Mouse (Mus musculus) adrenal gland (tissue): ENCODE measurements around the gene Ssh2.

Experiments
- intact Hi-C: fragments of 180-260 bp; cut with DNase I; formaldehyde crosslinking; loops from one replicate; pipeline ENCODE4 v1.15.1; 2025

The Ssh2 gene

DNA sequence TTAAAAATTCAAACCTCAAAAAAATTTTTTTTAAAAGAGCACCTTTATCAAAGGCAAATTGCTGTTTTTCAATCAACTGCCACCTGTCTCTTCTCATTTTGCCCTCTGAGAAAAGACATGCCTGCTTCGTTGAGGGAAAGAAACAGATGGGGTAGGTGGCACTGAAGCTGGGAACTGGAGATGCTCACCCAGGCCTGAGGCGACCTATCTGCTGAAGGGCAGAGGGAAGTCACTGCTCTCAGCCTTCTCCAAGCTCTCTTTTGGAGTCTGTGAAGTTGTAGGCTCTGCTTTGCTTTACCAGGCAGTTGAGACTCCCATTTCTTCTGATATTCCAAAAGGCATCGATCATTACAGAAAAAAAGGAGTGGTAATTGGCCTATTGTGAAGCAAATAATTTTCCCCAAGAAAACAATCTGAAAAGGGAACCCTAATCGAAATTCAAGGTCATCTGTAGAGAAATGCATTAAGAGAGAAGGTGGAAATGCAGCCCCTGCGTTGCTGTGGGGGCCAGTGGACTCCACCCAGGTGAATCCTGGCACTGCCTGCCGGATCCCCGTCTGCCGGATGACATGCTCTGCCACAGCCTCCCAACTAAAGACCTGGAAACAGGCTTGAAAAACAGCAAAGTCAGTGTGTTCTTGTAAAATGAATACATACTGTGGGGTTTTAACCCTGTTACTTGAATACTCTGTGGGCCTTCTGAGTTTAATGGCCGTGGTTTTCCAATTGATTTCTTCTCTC lies 239.9 kb downstream of the Ssh2 start:
- intact Hi-C loops, result no loop called here

DNA sequence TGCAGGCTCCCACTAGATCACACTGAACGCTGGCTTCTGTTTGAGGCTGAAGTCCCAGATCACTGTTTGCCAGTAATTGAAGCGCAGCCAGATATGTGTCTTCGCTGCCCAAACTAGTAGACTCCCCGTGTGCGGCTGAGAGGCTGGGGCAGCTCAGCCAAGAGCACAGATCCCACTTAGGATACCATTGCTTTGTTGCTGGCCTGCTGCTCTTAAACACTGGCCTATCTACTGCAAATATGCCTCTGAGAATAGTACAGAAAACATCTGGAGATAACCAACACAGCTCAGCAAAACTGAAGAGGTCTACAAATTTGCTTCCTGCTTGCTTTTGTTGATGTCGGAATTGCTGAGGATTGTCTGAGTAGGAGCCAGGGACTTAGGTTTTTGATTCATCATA lies 240.8 kb downstream of the Ssh2 start:
- intact Hi-C loops, result no loop called here

DNA sequence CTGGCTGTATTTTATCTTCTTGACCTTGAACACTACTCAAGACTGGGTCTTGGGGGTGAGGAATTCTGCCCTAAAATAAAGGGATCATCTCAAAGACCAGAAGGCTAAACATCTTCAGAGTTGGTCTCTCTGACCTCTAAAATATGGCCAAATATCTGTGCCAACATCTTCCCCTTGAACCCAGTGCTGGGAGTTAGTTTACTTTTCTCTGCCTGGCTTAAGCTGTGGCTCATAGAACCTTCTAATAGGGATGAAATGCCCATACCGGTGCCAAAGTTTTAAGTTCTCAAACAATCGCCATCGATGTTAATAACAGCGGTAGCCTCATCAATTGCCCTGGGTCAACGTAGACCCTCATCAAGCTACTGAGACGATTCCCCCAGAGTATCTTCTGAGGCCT lies 245.8 kb downstream of the Ssh2 start:
- intact Hi-C loops, result no loop called here

DNA sequence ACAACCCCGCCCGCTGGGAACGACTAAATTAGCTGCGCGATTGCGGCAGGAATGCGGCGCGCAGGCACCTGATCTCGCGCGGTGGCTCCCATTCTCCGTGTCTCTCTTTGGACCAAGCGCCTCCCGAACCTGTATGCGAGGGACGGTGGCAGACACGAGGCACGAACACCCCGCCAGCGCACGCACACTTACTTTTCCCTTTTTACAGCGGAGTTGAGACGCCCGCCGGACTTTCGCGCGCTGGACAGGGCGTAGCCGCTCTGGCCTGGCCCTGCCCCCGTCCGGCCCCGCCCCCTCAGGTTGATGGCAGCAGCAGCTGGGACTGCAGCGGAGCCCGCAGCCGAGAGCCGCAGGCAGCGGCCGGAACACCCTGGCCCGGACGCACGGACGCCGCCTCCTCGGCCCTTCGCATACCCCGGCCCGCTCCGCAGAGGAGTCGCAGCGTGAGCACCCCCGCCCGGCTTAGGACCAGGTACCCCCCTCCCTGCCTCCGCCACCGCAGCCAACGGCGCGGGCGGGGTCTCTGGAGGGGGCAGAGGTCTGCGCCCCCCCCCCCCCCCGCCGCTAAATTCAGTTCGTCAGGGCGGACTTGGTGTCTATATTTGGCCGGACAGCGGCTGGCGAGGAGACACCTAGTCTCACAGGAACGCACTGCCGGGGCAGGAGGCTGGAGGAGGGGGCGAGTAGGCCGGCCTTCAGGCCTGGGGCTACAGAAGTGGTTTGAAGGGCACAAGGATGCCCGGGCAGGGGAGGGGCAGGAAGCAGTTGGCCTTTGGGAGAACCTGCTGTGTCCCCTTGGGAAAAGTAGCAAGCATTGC lies 246.4 kb downstream of the Ssh2 start, which contains the start of gene Coro6:
TSS of gene Coro6 (plus strand) at position 129 of the 818 bp plus-strand sequence.
- intact Hi-C loops, result no loop called here

DNA sequence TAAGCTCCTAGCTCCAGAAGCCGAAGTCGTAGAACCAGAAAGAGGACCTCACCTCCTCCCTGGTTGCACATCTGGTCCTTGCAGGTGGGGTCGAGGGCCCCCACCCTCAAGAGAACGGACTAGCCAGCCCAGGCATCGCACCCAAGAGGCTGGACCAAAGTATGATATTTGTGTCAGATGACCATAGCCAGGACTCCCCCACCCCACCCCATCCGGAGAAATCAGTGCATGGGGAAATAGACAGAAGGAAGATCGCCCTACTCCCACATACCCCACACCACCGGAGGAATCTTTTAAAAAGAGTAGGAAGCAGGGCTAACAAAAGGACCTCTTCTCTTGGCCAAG lies 247.0 kb downstream of the Ssh2 start:
- intact Hi-C loops, result no loop called here

DNA sequence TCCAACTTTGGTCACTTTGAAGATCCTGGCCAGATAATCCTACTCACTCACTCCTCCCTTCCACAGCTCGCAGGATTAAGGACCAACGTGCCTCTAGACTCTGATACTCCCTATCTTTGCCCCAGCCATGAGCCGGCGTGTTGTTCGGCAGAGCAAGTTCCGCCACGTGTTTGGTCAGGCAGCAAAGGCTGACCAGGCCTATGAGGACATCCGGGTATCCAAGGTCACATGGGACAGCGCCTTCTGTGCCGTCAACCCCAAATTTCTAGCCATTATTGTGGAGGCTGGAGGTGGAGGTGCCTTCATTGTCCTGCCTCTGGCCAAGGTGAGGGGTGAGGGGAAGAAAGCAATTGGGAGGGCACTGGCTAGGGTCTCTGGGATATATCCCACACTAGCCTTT lies 247.7 kb downstream of the Ssh2 start:
- intact Hi-C loops, result no loop called here

DNA sequence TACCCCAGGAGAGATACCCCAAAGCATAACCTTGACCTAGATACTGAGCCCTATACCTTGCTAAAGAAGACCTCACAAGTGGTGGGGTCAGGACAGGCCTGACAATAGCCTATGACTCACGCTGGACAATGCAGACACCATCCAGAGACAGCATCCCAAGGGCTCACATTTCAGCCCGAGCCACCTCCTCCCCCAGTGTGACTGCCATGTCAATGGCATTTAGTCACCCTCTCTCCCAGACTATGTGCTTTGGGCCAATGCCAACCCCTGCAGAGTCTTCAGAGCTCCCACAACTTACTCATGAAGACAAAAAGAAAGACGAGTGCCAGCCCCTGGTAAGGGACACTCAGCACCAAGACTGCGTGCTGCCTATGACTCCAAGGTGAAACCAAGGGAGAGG lies 248.6 kb downstream of the Ssh2 start:
- intact Hi-C loops, result no loop called here

DNA sequence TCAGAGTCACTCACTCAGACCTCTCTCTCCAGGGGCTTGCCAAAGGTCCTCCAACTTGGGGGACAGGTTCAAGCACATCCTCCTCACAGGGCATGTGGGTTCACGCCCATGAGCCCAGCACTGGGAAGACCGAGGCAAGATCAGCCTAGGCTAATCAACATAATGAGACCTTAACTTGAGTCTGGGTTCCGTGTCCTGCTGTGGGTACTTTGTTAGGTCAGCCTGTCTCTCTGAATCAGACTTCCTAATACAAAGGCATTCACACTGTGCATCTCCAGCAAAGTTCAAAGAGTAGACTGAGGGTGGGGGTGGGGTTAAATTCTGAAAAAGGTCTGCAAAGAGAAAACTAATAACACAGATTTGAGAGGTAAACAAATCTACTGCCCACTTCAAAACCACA lies 249.0 kb downstream of the Ssh2 start:
- intact Hi-C loops, result no loop called here

DNA sequence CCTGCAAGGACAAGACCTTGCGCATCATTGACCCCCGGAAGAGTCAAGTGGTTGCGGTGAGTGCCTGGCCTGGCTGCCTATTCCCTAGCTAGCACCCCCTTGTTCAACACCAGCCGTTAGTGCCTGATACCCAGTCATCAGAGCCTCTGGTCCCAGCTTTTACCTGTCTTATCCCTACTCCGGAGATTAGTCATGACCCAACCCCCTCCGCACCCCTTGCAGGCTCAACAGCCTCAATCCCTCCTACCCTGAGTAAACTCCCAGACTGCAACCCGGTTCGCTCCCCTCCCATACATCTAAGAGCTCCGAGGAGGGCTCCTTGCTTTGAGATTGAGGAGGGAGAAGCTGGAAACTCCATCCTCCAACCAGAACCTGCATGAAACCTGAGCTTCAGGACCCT lies 250.5 kb downstream of the Ssh2 start:
- intact Hi-C loops, result no loop called here

DNA sequence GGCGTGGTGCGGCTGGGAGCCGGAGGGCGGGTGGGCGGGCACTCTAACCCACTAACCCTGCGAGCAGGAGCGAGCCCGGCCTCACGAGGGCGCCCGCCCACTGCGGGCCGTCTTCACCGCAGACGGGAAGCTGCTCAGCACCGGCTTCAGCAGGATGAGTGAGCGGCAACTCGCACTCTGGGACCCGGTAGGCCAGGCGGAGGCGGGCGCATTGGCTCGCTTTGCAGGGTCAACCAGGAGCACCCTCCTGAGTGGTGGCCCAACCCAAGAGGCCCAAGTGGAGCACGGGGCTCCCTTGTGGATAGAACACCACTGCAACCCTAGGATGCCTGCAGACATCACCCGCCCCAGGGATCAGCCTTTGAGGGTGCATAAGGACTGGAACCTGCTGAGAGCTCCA lies 251.1 kb downstream of the Ssh2 start:
- intact Hi-C loops, result no loop called here

DNA sequence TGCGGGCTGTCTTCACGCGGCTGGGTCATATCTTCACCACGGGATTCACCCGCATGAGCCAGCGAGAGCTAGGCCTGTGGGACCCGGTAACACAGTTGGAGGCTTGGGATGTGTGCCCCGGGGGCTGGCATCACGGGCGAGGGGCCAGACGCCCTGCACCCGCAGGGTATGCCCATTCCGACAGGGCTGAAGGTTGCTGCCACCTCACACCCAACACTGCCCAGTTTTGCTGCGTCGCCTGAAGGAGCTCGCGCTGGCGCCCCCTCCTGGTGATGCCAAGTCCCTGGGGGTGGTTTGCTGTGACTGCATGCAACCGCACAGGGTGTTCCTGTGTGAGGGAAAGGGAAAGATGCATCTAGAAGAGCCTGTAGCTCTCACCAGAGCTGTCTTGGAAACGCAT lies 251.7 kb downstream of the Ssh2 start:
- intact Hi-C loops, result no loop called here

DNA sequence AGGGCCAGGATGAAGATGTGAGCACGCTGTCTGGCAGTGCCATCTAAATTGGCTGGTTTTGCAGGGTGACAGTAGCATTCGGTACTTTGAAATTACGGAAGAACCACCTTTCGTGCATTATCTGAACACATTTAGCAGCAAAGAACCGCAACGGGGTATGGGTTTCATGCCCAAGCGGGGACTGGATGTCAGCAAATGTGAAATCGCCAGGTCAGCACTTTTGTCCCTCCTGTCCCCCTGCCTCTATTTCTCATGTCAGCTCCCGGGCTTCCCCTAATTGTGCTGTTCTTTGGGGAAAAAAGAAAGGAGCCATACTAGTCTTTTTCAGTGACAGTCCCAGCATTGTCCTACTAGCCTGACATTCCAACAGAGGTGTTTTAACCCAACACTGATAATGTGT lies 252.3 kb downstream of the Ssh2 start:
- intact Hi-C loops, result no loop called here

DNA sequence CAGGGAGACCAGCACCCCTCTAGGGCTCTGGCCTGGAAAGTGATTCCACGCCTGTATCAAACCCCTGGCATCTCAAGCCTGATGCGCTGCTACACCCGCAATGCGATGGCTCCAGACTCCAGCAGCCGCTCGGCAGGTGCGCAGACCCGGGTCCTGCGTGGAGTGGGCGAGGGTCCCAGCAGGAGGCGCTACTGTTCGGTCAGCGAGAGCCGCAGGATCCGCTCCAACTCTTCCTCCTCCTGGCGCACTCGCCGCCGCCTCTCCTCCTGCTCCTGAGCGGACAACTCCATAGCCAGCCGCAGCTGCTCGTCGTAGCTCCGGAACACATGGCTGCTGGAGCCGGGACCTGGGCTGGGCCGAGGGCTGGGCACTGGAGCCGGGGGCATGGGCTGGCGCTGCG lies 255.3 kb downstream of the Ssh2 start:
- intact Hi-C loops, result no loop called here

DNA sequence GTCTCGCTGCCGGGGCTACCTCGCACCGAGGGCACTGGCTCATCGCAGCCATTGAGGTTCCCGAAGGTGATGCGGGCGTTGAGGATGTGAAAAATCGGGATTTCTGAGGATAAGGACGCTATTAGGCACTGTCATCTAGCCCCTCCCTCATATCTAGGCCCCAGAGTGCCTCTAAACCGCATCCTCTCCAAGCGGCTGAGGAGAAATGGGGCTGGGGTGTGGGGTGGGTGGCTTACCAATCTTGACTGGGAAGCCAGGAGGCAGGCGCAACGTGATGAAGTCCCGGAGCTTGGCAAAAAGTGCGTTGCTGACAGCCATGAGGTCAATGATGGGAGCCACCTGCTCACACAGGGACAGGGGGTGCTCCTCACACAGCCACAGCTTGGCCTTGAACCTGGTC lies 256.7 kb downstream of the Ssh2 start:
- intact Hi-C loops, result no loop called here

DNA sequence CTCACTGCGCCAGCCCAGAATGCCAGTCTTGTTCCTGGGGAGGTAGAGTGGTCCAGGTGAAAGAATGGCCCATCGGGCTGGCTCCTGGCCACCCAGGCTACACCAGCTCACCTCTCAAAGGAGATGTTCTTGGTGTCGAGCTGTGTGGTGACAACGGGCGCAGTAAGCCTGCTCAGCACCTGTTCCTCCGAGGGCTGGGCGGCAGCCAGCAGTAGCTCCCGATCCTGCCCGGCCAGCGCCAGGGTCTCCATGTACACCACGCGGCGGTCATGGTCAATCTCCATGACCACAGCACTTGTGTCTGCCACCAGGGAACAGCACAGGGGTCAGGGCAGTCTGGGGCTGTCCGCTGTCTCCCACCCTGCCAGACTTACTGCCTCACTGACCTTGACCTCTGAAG lies 260.1 kb downstream of the Ssh2 start:
- intact Hi-C loops, result no loop called here

DNA sequence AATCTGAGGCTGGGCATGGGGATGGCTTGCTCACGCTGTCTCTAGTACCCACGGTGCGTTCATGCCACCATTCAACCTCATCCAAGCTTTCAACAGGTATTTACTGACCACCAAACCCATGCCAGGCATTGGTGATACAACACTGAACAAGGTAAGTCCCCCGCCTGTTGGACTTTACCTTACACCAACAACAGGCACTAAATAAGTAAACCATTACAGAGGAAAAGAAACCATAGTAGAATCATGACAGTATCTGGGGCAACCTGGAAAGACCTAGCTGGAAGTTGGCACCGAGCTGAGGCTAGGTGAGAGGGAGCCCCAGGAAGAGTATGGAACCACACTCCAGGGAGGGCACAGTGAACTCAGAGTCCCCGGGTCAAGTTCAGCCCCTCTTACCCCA lies 260.8 kb downstream of the Ssh2 start:
- intact Hi-C loops, result no loop called here

DNA sequence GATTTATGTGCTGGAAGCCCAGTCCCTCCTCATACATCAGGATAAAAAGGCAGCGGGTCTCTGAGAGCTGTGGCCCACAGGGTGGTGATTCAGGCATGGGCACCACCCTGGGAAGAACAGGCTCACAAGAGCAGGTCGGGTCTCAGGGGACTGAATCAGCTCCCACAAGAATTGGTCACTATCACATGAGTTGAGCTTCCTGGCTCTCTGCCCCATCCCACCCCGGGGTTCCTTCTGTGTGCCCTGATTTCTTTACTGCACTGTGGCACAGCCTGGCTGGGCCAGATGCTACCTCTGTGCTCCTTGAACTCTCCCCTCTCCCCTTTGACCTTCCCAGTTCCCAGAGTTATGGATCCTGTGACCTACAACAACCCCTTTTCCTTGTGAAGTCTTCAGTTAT lies 267.0 kb downstream of the Ssh2 start:
- intact Hi-C loops, result no loop called here

DNA sequence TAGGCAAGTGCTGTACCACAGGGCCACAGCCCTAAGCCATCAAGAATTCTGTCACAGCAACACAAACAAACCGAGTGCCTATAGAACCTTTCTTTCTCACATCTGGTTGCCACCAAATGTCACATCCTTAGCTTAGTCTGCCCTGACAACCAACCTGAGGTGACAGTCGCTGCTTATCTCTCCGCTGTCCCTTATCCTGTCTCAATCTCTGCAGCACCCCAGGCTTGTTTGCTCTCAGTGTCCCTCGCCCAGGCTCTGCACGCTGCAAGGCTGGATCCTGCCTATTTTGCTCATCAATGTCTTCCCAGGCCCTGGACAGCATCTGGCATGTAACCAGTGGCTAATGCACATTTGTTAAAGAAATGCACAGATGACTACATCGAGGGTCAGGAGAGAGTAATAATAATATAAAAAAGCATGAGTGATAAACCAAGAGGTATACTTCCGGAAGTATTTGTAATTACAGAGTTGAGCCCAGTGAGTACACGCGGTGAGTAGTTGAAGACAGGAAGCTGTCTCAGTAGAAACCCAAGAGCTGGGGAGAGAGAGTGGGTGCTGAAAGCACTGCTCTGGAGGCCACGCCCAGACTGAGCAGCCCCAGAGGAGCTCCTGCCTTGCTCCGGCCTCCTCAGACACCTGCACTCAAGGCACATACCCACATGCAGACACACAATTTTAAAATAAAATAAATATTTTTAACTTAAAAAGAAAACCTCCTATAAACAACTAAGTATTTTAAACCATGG lies 267.6 kb downstream of the Ssh2 start:
- intact Hi-C loops, result no loop called here

DNA sequence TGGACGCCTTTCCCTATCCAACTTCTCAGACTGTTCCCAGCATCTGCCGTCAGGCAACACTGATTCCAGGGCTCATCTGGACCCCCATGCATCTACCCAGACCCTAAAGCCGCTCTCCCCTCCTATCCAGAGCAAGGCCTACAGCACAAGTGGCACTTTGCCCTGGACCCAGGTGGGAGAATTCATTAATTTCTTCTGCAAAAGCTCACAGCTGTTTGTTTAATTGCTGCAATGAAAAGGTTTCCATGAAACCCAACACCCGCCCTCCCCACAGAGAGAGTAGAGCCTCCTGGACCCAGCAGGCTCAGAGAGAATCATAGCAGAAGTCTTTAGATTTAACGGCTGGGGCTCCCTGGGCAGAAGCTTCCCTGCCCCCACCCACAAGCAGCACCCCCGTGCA lies 269.1 kb downstream of the Ssh2 start:
- intact Hi-C loops, result no loop called here

DNA sequence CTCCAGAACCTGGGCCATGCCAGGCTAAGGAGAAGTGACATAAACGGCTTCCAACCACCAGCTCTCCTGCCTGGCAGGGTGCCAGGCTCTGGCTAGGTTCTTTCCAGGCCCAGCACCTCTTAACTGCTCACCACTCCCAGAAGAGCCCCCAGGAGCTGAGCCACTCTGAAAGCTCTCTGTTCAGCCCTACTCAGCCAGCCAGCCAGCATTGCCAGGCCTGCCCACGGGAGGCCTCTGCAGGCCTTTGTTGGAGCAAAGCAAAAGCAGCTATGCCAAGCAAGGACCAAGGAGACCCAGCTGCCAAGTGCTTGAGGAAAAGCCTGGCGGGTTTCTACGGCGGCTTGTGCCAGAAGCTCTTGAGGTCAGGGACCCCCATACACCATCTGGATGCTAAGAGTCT lies 270.7 kb downstream of the Ssh2 start:
- intact Hi-C loops, result no loop called here

DNA sequence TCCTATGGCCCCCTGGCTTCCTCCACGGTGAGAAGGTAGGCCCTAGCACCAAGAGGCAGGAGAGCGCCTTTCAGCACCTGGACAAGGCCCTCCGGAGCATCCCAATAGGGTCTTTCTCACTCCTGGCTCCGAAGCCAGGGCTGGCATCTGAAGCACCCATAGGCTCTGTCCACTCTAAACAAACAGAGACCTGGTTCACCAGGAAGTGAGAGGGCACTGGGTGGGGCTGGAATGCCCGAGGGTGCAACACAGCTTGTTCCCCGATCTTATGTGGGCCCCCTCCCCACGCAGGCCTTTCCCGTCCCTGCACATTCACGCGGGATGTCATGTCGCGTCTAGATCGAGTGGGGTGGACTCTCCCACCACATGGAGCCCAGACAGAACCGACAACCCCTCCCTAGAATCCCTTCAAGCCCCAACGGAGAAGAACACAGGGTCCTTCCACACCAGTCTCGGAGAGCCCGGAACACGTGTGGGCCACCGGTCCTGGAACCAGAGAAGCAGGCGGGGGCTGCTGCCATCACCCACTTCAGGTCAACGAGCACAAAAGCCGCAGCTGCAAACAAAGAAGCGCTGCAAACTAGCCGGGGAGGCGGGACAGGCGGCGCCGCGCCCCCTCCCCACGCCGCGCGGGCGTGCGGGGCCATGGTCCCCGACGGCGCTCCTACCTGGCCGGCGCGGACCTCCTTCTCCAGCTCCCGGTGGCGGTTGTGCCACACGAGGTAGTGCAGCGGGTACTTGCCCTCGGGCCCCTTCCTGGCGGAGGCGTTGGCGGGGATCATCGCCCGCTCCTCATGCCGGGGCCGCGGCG lies 272.9 kb downstream of the Ssh2 start:
- intact Hi-C loops, result no loop called here
